In the genomic region with DNA sequence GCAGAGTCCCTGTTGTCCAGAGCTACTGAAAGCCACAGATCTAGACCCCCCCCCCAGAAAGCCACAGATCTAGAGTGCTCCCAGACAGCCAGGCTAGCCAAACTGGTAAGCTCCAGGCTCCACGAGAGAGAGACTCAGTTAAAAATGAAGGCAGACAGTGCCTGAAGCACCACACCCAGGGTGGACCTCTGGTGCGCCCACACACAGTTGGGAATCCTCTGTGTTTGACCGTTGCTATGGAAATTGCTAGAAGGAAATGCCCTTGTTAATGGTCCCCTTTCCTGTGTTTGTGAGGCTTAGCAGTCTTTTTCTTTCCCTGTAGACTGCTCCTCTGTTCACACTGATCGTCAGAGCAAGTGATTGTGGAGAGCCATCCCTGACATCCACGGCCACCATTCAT, we compare ENCODE assay signal across 23 mouse cellular contexts. TPM values are rescaled to one million over a fixed set of nuclear protein-coding genes. Genes with fewer than 3 reads are reported as not detected.
DNase-seq lines count a peak whose midpoint lies in the region; ATAC-seq and TF ChIP-seq lines count a peak whose summit lies in the region.
"Had no signal": no experiment of that assay in that cellular context is flagged by ENCODE, and none has a peak within 500 bp of the region (broad histone marks: within the 10 kb centered on the region; RNA-seq: fewer than 3 reads in every experiment).

No protein-coding gene starts in this region.

- H3K27me3 ChIP-seq in intestine, embryonic 14.5 days (replicated peaks; ENCODE audit: control insufficient read depth, insufficient read depth, low read length) = no peaks in the 10 kb centered on the region
- no peaks in the 10 kb centered on the region for H3K27me3 ChIP-seq in intestine, postnatal 0 days (replicated peaks; ENCODE audit: control insufficient read depth, insufficient read depth, low read length)
- H3K27me3 ChIP-seq in limb, embryonic 10.5 days (ENCODE audit: low read depth, poor library complexity, severe bottlenecking) = no peaks in the 10 kb centered on the region
- H3K27me3 ChIP-seq: embryonic facial prominence, embryonic 12.5 days; heart, embryonic 12.5 days; hindbrain, embryonic 13.5 days; limb, embryonic 12.5 days; liver, embryonic 12.5 days; midbrain, embryonic 15.5 days had no signal

- peak; percentile 43; the same call in 1 of the 2 replicates for ATAC-seq in intestine, embryonic 14.5 days (replicated peaks; ENCODE audit: low FRiP score, low TSS enrichment, low read depth)
- no peak for ATAC-seq in intestine, postnatal 0 days
- ATAC-seq: inflammation-experienced regulatory T-cells, adult 6 months; liver, embryonic 12.5 days; midbrain, embryonic 15.5 days had no signal

- no peaks in the 10 kb centered on the region for H3K36me3 ChIP-seq in intestine, embryonic 14.5 days (ENCODE audit: control insufficient read depth, insufficient read depth, low read length)
- no peaks in the 10 kb centered on the region for H3K36me3 ChIP-seq in intestine, postnatal 0 days (ENCODE audit: control insufficient read depth, insufficient read depth)
- H3K36me3 ChIP-seq in limb, embryonic 10.5 days = no peaks in the 10 kb centered on the region
- H3K36me3 ChIP-seq: embryonic facial prominence, embryonic 12.5 days; heart, embryonic 12.5 days; hindbrain, embryonic 13.5 days; limb, embryonic 12.5 days; liver, embryonic 12.5 days; midbrain, embryonic 15.5 days had no signal

- DNase-seq in intestine, embryonic 14.5 days (ENCODE audit: low spot score) = no peak
- DNase-seq in ES-CJ7 (ENCODE audit: low read depth, low spot score) (peak; percentile 31), MN1 (ENCODE audit: low spot score) (no peak)
- peak; percentile 38 for DNase-seq in Muller cell, postnatal 12 days (ENCODE audit: inconsistent ontology term)
- no peak for DNase-seq in limb, embryonic 10.5 days (ENCODE audit: low spot score)
- no peak for DNase-seq in layer of hippocampus, postnatal 36 days
- DNase-seq: cerebellum, adult 8-10 months; kidney, postnatal 10 days; thymus, adult 18-20 months had no signal

- H3K27ac ChIP-seq in intestine, embryonic 14.5 days (ENCODE audit: low read depth) = no peak overlapping the region; the same call in 1 of the 2 replicates
- no peak overlapping the region for H3K27ac ChIP-seq in intestine, postnatal 0 days (ENCODE audit: low read depth, low read length)
- peak overlapping the region; percentile 42; the same call in 1 of the 2 replicates for H3K27ac ChIP-seq in limb, embryonic 10.5 days
- H3K27ac ChIP-seq: embryonic facial prominence, embryonic 12.5 days; hindbrain, embryonic 13.5 days; limb, embryonic 12.5 days; liver, embryonic 12.5 days; midbrain, embryonic 15.5 days had no signal

- H3K4me3 ChIP-seq in intestine, embryonic 14.5 days (ENCODE audit: low read depth, low read length) = no peak overlapping the region
- no peak overlapping the region for H3K4me3 ChIP-seq in intestine, postnatal 0 days (ENCODE audit: low read depth, low read length)
- H3K4me3 ChIP-seq in limb, embryonic 10.5 days = no peak overlapping the region
- H3K4me3 ChIP-seq: embryonic facial prominence, embryonic 12.5 days; heart, embryonic 12.5 days; hindbrain, embryonic 13.5 days; limb, embryonic 12.5 days; liver, embryonic 12.5 days; midbrain, embryonic 15.5 days; myocyte had no signal

- no peak overlapping the region for H3K9ac ChIP-seq in intestine, embryonic 14.5 days (ENCODE audit: low read length)
- H3K9ac ChIP-seq in intestine, postnatal 0 days (ENCODE audit: low read depth, low read length) = no peak overlapping the region
- H3K9ac ChIP-seq: embryonic facial prominence, embryonic 12.5 days; heart, embryonic 12.5 days; hindbrain, embryonic 13.5 days; limb, embryonic 12.5 days; liver, embryonic 12.5 days; midbrain, embryonic 15.5 days had no signal

- peaks cover 7% of the 10 kb centered on the region for H3K4me1 ChIP-seq in intestine, embryonic 14.5 days (replicated peaks; ENCODE audit: control insufficient read depth, insufficient read depth, low read length)
- 0 out of 2 replicates have a peak, but pooled peaks cover 3% of the 10 kb centered on the region for H3K4me1 ChIP-seq in intestine, postnatal 0 days (replicated peaks; ENCODE audit: control insufficient read depth, insufficient read depth, low read length)
- H3K4me1 ChIP-seq in limb, embryonic 10.5 days = peaks cover 22% of the 10 kb centered on the region
- H3K4me1 ChIP-seq: heart, embryonic 12.5 days; liver, embryonic 12.5 days had no signal

- H3K9me3 ChIP-seq in intestine, embryonic 14.5 days (ENCODE audit: control insufficient read depth, low read length) = no peaks in the 10 kb centered on the region
- H3K9me3 ChIP-seq in intestine, postnatal 0 days (ENCODE audit: control insufficient read depth) = no peaks in the 10 kb centered on the region
- no peaks in the 10 kb centered on the region for H3K9me3 ChIP-seq in limb, embryonic 10.5 days (replicated peaks)
- H3K9me3 ChIP-seq: embryonic facial prominence, embryonic 12.5 days; hindbrain, embryonic 13.5 days; limb, embryonic 12.5 days; liver, embryonic 12.5 days; midbrain, embryonic 15.5 days had no signal

- 50% methylated on average over 5 of the region's 5 CpGs for WGBS in intestine, embryonic 14.5 days
- WGBS in intestine, postnatal 0 days = 46% methylated on average over 5 of the region's 5 CpGs
- WGBS in limb, embryonic 10.5 days = 75% methylated on average over 5 of the region's 5 CpGs

- no peak for TF ChIP-seq CTCF in intestine, postnatal 0 days (IDR thresholded peaks at IDR 0.05; ENCODE audit: low read depth)

- no peak overlapping the region for H3K4me2 ChIP-seq in intestine, embryonic 14.5 days (ENCODE audit: low read length)
- H3K4me2 ChIP-seq in intestine, postnatal 0 days (replicated peaks; ENCODE audit: low read depth) = no peak overlapping the region
- H3K4me2 ChIP-seq: embryonic facial prominence, embryonic 12.5 days; heart, embryonic 12.5 days; hindbrain, embryonic 13.5 days; limb, embryonic 12.5 days; liver, embryonic 12.5 days; midbrain, embryonic 15.5 days had no signal

RNA-seq across cellular contexts. Expression of a gene that starts 30.0 kb away (rescaled TPM):
- polyA plus RNA-seq in intestine, embryonic 14.5 days (2014; fragmentation: Nextera tagmentation; extraction: Ambion mirVana) = 0.73 and 0.86 TPM in 2 replicates
- polyA plus RNA-seq in intestine, postnatal 0 days (2015; fragmentation: Nextera tagmentation; extraction: Ambion mirVana) = 0.43 and 0.68 TPM in 2 replicates
- polyA plus RNA-seq in limb, embryonic 10.5 days (2016; fragmentation: Nextera tagmentation; extraction: Ambion mirVana) = 0.50 and 0.69 TPM in 2 replicates
- total RNA-seq in layer of hippocampus, postnatal 36 days (2021) = under 1 TPM in 1 of 2 experiments, not detected in 1; 0.37 TPM
- total RNA-seq: gastrocnemius, adult 18-20 months; gastrocnemius, postnatal 4 days; heart, postnatal 25 days; megakaryocyte-erythroid progenitor cell, adult 5-6 weeks had no signal
- polyA plus RNA-seq: C2C12; inflammation-experienced regulatory T-cells, adult 6 months; myocyte had no signal

RNA-seq across cellular contexts. Expression of a gene that starts 46.0 kb away (rescaled TPM):
- 6.4 and 9.2 TPM in 2 replicates for polyA plus RNA-seq in intestine, embryonic 14.5 days (2014; fragmentation: Nextera tagmentation; extraction: Ambion mirVana)
- 2.5 TPM in 2 replicates for polyA plus RNA-seq in intestine, postnatal 0 days (2015; fragmentation: Nextera tagmentation; extraction: Ambion mirVana)
- 3.9 and 5.4 TPM in 2 replicates for polyA plus RNA-seq in limb, embryonic 10.5 days (2016; fragmentation: Nextera tagmentation; extraction: Ambion mirVana)
- total RNA-seq in layer of hippocampus, postnatal 36 days (2021) = 10 to 100 TPM; 47.5 to 49.7 TPM
- polyA plus RNA-seq: C2C12 had no signal

RNA-seq across cellular contexts. Expression of a gene that starts 46.1 kb away (rescaled TPM):
- 4.9 and 5.1 TPM in 2 replicates for polyA plus RNA-seq in intestine, embryonic 14.5 days (2014; fragmentation: Nextera tagmentation; extraction: Ambion mirVana)
- 2.7 and 2.8 TPM in 2 replicates for polyA plus RNA-seq in intestine, postnatal 0 days (2015; fragmentation: Nextera tagmentation; extraction: Ambion mirVana)
- polyA plus RNA-seq in limb, embryonic 10.5 days (2016; fragmentation: Nextera tagmentation; extraction: Ambion mirVana) = 1.6 and 2.3 TPM in 2 replicates
- total RNA-seq in layer of hippocampus, postnatal 36 days (2021) = 1 to 10 TPM; 4.6 to 5.9 TPM
- polyA plus RNA-seq: C2C12; inflammation-experienced regulatory T-cells, adult 6 months; myocyte had no signal

RNA-seq across cellular contexts. Expression of a gene that starts 52.9 kb away (rescaled TPM):
- 0.11 and 0.27 TPM in 2 replicates for polyA plus RNA-seq in intestine, embryonic 14.5 days (2014; fragmentation: Nextera tagmentation; extraction: Ambion mirVana)
- 0.13 TPM in 1 of 2 replicates, not detected in the other for polyA plus RNA-seq in intestine, postnatal 0 days (2015; fragmentation: Nextera tagmentation; extraction: Ambion mirVana)
- polyA plus RNA-seq in limb, embryonic 10.5 days (2016; fragmentation: Nextera tagmentation; extraction: Ambion mirVana) = 0.04 and 0.09 TPM in 2 replicates
- 1 to 10 TPM in 1 of 2 experiments, under 1 TPM in 1; 0.67 to 1.1 TPM for total RNA-seq in layer of hippocampus, postnatal 36 days (2021)
- total RNA-seq: megakaryocyte-erythroid progenitor cell, adult 5-6 weeks had no signal
- polyA plus RNA-seq: C2C12; inflammation-experienced regulatory T-cells, adult 6 months; liver, embryonic 12.5 days; myocyte had no signal

Comparison
In these comparisons a context has a peak if more than half of its experiments do, and no peak if none do; other contexts are left out.
1. DNase-seq: peak in ES-CJ7 (single experiment) and Muller cell, postnatal 12 days (single experiment); none in intestine, embryonic 14.5 days (single experiment), limb, embryonic 10.5 days (single experiment), MN1 (single experiment) and layer of hippocampus, postnatal 36 days (0 of 2).